Mouse (Mus musculus) heart, embryonic 16.5 days (tissue): ENCODE measurements around the gene Smad3. TPM values are rescaled to one million over a fixed set of nuclear protein-coding genes. Genes with fewer than 3 reads are reported as not detected.
A peak's percentile ranks its signal among the peaks of the same experiment; 100 is the strongest.

Experiments used
- ATAC-seq: fragments of 200-750 bp; cut with Nextera tagmentation; replicated peaks from 2 replicates; pipeline ENCODE4 v1.8.0; 2017; ENCODE audit warnings: moderate number of reproducible peaks; ENCODE audit not compliant: insufficient read depth, low FRiP score; ENCODE audit errors: extremely low read depth
- H3K27ac ChIP-seq: fragments of 300-500 bp; sonication (generic); 2 replicates; pipeline ENCODE4 v1.5.1; 2014; ENCODE audit warnings: mild to moderate bottlenecking, low read length, control low read depth, moderate library complexity
- H3K27me3 ChIP-seq: fragments of 300-500 bp; sonication (generic); 2 replicates; pipeline ENCODE4 v1.6.1; 2014; ENCODE audit warnings: low read length, mixed read lengths; ENCODE audit not compliant: control insufficient read depth, insufficient read depth
- H3K36me3 ChIP-seq: fragments of 300-500 bp; sonication (generic); 2 replicates; pipeline ENCODE4 v1.6.1; 2014; ENCODE audit not compliant: control insufficient read depth, insufficient read depth
- H3K4me1 ChIP-seq: fragments of 300-500 bp; sonication (generic); 2 replicates; pipeline ENCODE4 v1.6.1; 2014; ENCODE audit warnings: low read length, mixed read lengths; ENCODE audit not compliant: control insufficient read depth, insufficient read depth
- H3K4me2 ChIP-seq: fragments of 300-500 bp; sonication (generic); 2 replicates; pipeline ENCODE4 v1.6.1; 2014; ENCODE audit warnings: low read depth, mild to moderate bottlenecking, control low read depth, low read length
- H3K4me3 ChIP-seq: fragments of 300-500 bp; sonication (generic); 2 replicates; pipeline ENCODE4 v1.5.1; 2014; ENCODE audit warnings: mild to moderate bottlenecking, control low read depth, low read length
- H3K9ac ChIP-seq: fragments of 300-500 bp; sonication (generic); 2 replicates; pipeline ENCODE4 v1.6.1; 2014; ENCODE audit warnings: low read length, control low read depth
- H3K9me3 ChIP-seq: fragments of 300-500 bp; sonication (generic); replicated peaks from 2 replicates; pipeline ENCODE4 v1.6.1; 2016; ENCODE audit warnings: low read length; ENCODE audit not compliant: control insufficient read depth
- WGBS: fragments of 180-500 bp; shearing (Covaris S2); extraction: QIAGEN DNeasy Blood & Tissue Kit; methylation state at CpG from one replicate; pipeline ENCODE4 v1.1.7; 2014; 5-methylcytosine and 5-hydroxymethylcytosine counted together
- polyA plus RNA-seq: library from polyadenylated mRNA; unstranded; fragments of >200 nt; fragmentation: Nextera tagmentation; extraction: Ambion mirVana; gene quantifications from 2 replicates; pipeline ENCODE4 v1.2.1, GENCODE M21; 2015

The Smad3 gene
- polyA plus RNA-seq, 1 experiment from 2014 or later, result 12.5 TPM

GRCm38 (mm10) chr9:63742887-63743660 is 14.7 kb downstream of the Smad3 start:
- H3K4me3 ChIP-seq, result no peak overlapping the region
- no peaks in the 10 kb centered on the region; the same call in 1 of the 2 replicates for H3K36me3 ChIP-seq
- no peaks in the 10 kb centered on the region for H3K9me3 ChIP-seq
- H3K27me3 ChIP-seq, result no peaks in the 10 kb centered on the region
- H3K27ac ChIP-seq, result peak overlapping the region; percentile 35; the same call in 1 of the 2 replicates
- H3K9ac ChIP-seq, result peak overlapping the region; percentile 38; the same call in 1 of the 2 replicates
- H3K4me1 ChIP-seq, result peaks cover 74% of the 10 kb centered on the region
- WGBS, result 34% methylated on average over 13 of the region's 13 CpGs
- no peak for ATAC-seq
- no peak overlapping the region for H3K4me2 ChIP-seq

- no peak overlapping the region for H3K4me3 ChIP-seq
- WGBS, result 16% methylated on average over 3 of the region's 3 CpGs
- no peaks in the 10 kb centered on the region for H3K9me3 ChIP-seq
- H3K4me2 ChIP-seq, result 0 out of 2 replicates have a peak overlapping the region, but pooled peaks have one; percentile 3
- H3K27ac ChIP-seq, result peak overlapping the region; percentile 35; the same call in 1 of the 2 replicates
- peaks cover 73% of the 10 kb centered on the region for H3K4me1 ChIP-seq
- H3K36me3 ChIP-seq, result no peaks in the 10 kb centered on the region; the same call in 1 of the 2 replicates
- peak overlapping the region; percentile 26; the same call in 1 of the 2 replicates for H3K9ac ChIP-seq
- no peaks in the 10 kb centered on the region for H3K27me3 ChIP-seq
- ATAC-seq, result no peak
These were observed 15.5 kb downstream of the Smad3 start for GRCm38 (mm10) chr9:63742318-63742717.

- peak overlapping the region; percentile 26; the same call in 1 of the 2 replicates for H3K9ac ChIP-seq
- H3K4me2 ChIP-seq, result 0 out of 2 replicates have a peak overlapping the region, but pooled peaks have one; percentile 3
- peak overlapping the region; percentile 34; the same call in 1 of the 2 replicates for H3K27ac ChIP-seq
- no peaks in the 10 kb centered on the region; the same call in 1 of the 2 replicates for H3K36me3 ChIP-seq
- 37% methylated on average over 6 of the region's 6 CpGs for WGBS
- no peak for ATAC-seq
- H3K9me3 ChIP-seq, result no peaks in the 10 kb centered on the region
- no peak overlapping the region for H3K4me3 ChIP-seq
- H3K27me3 ChIP-seq, result no peaks in the 10 kb centered on the region
- peaks cover 77% of the 10 kb centered on the region for H3K4me1 ChIP-seq
These were observed 16.0 kb downstream of the Smad3 start for GRCm38 (mm10) chr9:63741792-63742191.

- H3K27ac ChIP-seq, result no peak overlapping the region
- no peak for ATAC-seq
- H3K9ac ChIP-seq, result no peak overlapping the region
- H3K36me3 ChIP-seq, result no peaks in the 10 kb centered on the region; the same call in 1 of the 2 replicates
- no peak overlapping the region for H3K4me2 ChIP-seq
- H3K9me3 ChIP-seq, result no peaks in the 10 kb centered on the region
- H3K4me3 ChIP-seq, result no peak overlapping the region
- 80% methylated on average over 10 of the region's 10 CpGs for WGBS
- H3K4me1 ChIP-seq, result peaks cover 72% of the 10 kb centered on the region
- H3K27me3 ChIP-seq, result no peaks in the 10 kb centered on the region
These were observed 17.4 kb downstream of the Smad3 start for GRCm38 (mm10) chr9:63740320-63740841.

GRCm38 (mm10) chr9:63738830-63739229 is 19.0 kb downstream of the Smad3 start:
- 55% methylated on average over 11 of the region's 11 CpGs for WGBS

GRCm38 (mm10) chr9:63738086-63738701 is 19.6 kb downstream of the Smad3 start:
- Histone ChIP-seq H3K4me2 (peak overlapping the region; percentile 10; the same call in 1 of the 2 replicates), H3K36me3 (no peaks in the 10 kb centered on the region; the same call in 1 of the 2 replicates), H3K9me3 (no peaks in the 10 kb centered on the region), H3K27ac (peak overlapping the region; percentile 48; the same call in 1 of the 2 replicates), H3K4me1 (peaks cover 68% of the 10 kb centered on the region), H3K4me3 (no peak overlapping the region), H3K27me3 (no peaks in the 10 kb centered on the region), H3K9ac (no peak overlapping the region)
- ATAC-seq, result no peak
- 68% methylated on average over 12 of the region's 12 CpGs for WGBS

More at GRCm38 (mm10) chr9:63738830-63739229, 19.0 kb downstream of the Smad3 start:
- H3K4me1 ChIP-seq, result peaks cover 74% of the 10 kb centered on the region
- peak overlapping the region; percentile 37; the same call in 1 of the 2 replicates for H3K27ac ChIP-seq
- H3K9ac ChIP-seq, result no peak overlapping the region
- ATAC-seq, result no peak
- no peaks in the 10 kb centered on the region for H3K27me3 ChIP-seq
- no peaks in the 10 kb centered on the region; the same call in 1 of the 2 replicates for H3K36me3 ChIP-seq
- H3K4me3 ChIP-seq, result no peak overlapping the region
- no peaks in the 10 kb centered on the region for H3K9me3 ChIP-seq
- peak overlapping the region; percentile 10; the same call in 1 of the 2 replicates for H3K4me2 ChIP-seq

GRCm38 (mm10) chr9:63737426-63737931 is 20.3 kb downstream of the Smad3 start:
- Histone ChIP-seq H3K27me3 (no peaks in the 10 kb centered on the region), H3K36me3 (no peaks in the 10 kb centered on the region; the same call in 1 of the 2 replicates), H3K9me3 (no peaks in the 10 kb centered on the region), H3K4me3 (no peak overlapping the region), H3K4me2 (no peak overlapping the region), H3K9ac (no peak overlapping the region), H3K27ac (peak overlapping the region; percentile 48; the same call in 1 of the 2 replicates), H3K4me1 (peaks cover 61% of the 10 kb centered on the region)
- WGBS, result 71% methylated on average over 9 of the region's 9 CpGs
- ATAC-seq, result 0 out of 2 replicates have a peak, but pooled peaks have one; percentile 17

GRCm38 (mm10) chr9:63734261-63734660 is 23.5 kb downstream of the Smad3 start:
- Histone ChIP-seq H3K27me3 (no peaks in the 10 kb centered on the region), H3K4me1 (peaks cover 44% of the 10 kb centered on the region), H3K27ac (no peak overlapping the region), H3K4me3 (no peak overlapping the region), H3K36me3 (no peaks in the 10 kb centered on the region), H3K4me2 (no peak overlapping the region), H3K9me3 (no peaks in the 10 kb centered on the region), H3K9ac (no peak overlapping the region)
- ATAC-seq, result no peak
- 79% methylated on average over 8 of the region's 8 CpGs for WGBS
